In the genomic region with DNA sequence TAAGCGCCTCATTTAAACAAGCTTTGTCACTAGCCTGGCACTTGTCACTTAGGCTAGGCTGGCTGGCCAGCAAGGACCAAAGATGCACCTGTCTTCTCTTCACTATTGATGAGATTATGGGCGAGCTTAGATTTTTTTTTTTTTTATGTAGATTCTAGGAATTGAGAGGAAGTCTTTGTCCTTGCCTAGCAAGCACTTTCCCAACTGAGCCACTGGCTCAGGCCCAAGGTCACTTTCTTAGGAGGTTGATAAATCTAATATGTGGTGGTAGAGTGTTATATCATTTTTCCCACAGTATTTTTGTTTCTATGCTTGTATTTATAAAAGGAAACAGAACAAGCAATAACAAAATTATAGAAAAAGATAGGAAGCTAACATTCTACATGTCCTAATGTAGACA, we compare ENCODE assay signal across 16 mouse cellular contexts.
DNase-seq lines count a peak whose midpoint lies in the region; TF ChIP-seq lines count a peak whose summit lies in the region.
"Had no signal": no experiment of that assay in that cellular context is flagged by ENCODE, and none has a peak within 500 bp of the region (broad histone marks: within the 10 kb centered on the region; RNA-seq: fewer than 3 reads in every experiment).

No protein-coding gene starts in this region.

- no peaks in the 10 kb centered on the region for H3K4me1 ChIP-seq in lung, adult 2 months (ENCODE audit: control insufficient read depth, insufficient read depth, low read length)
- H3K4me1 ChIP-seq: intestine, embryonic 15.5 days had no signal

- 84% methylated on average over 2 of the region's 2 CpGs for WGBS in lung, adult 2 months

- no peak for TF ChIP-seq POLR2A in lung, adult 2 months (IDR thresholded peaks at IDR 0.05; ENCODE audit: borderline replicate concordance, extremely low read depth, low read depth, low read length)

- TF ChIP-seq CTCF in lung, adult 2 months (IDR thresholded peaks at IDR 0.05; ENCODE audit: insufficient read depth, low read length), result no peak

- peak; percentile 16 for DNase-seq in heart, adult 11 months
- no peak for DNase-seq in heart, postnatal 4 days
- peak; percentile 8 for DNase-seq in ovary, postnatal 36 days (ENCODE audit: low spot score)
- DNase-seq in ovary, postnatal 14 days (ENCODE audit: low spot score), result no peak
- DNase-seq in adrenal gland, postnatal 14 days, result peak; percentile 50
- no peak for DNase-seq in lung, adult 2 months
- DNase-seq in thymus, postnatal 4 days, result no peak
- DNase-seq: cerebellum, adult 18-20 months; cerebellum, postnatal 14 days; gastrocnemius, postnatal 10 days; gastrocnemius, postnatal 36 days had no signal

- H3K4me3 ChIP-seq in lung, adult 2 months (replicated peaks; ENCODE audit: extremely low read depth, low read depth, low read length), result no peak overlapping the region
- H3K4me3 ChIP-seq: forebrain, embryonic 10.5 days; forebrain, embryonic 13.5 days; hindbrain, embryonic 10.5 days; hindbrain, embryonic 13.5 days; intestine, embryonic 15.5 days had no signal

Comparison
In these comparisons a context has a peak if more than half of its experiments do, and no peak if none do; other contexts are left out.
1. DNase-seq: peak in heart, adult 11 months (single experiment), ovary, postnatal 36 days (single experiment) and adrenal gland, postnatal 14 days (single experiment); none in heart, postnatal 4 days (single experiment), ovary, postnatal 14 days (single experiment), lung, adult 2 months (single experiment) and thymus, postnatal 4 days (single experiment).